Mouse (Mus musculus) thymus, postnatal 25 days (tissue): ENCODE measurements around the gene B4galt3.

Experiments
- DNase-seq: peaks from one replicate; pipeline ENCODE4 v3.0.0; 2022

B4galt3 gene

DNA sequence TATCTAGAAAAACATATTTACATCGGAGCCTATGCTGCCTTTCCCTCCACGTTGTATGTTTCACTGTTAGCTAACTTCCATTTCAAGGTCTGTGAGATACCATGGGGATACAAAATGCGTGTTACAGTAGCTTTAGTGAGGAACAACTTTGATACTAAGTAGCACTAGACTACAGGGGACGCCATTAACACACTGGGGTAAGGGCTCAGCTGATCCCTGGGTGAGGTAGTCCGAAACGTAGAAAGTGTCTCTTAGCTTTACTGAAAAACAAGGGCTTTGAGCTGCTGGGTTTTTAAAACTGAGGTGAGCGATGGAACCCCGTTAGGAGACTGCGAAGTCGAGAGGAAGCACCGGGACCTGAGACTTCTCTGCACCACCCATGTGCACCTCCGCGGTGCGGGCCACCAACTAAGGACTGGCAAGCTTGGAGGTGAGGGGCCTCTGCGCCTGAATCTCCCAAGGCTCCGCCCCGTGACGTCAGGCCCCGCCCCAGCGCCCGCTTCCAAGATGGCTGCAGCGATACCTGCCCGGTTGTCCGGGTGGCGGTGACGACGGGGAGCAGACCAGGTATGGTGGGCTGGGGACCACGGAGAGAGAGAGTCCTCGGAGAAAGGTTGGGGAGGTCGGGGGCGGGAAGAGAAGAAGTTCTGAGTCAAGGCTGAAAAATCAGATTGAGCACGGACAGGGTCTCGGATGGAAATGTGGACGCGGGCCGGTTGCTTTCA, at the start of gene B4galt3:
TSS of gene B4galt3 (plus strand) at position 481 of the 725 bp plus-strand sequence.
- DNase-seq = peak; percentile 99

DNA sequence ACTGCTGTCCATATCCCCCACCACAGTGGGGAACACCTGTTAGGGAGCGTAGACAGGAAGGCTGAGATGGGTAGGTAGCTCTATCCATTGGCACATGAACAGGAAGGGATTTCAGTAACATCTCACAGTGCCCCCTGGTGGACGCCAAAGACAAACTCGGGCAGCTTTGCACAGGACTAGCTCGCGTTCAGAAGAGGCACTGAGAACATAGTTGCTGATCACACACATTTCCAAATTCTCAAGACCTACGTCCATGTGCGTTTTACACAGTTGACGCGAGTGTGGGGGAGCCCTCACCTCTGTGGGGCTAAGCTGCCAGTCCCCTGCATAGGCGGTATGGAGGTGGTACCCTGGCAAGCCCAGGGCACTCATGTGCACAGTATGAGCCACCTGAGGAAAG, 49.3 kb upstream of the B4galt3 start:
- DNase-seq = peak; percentile 83

DNA sequence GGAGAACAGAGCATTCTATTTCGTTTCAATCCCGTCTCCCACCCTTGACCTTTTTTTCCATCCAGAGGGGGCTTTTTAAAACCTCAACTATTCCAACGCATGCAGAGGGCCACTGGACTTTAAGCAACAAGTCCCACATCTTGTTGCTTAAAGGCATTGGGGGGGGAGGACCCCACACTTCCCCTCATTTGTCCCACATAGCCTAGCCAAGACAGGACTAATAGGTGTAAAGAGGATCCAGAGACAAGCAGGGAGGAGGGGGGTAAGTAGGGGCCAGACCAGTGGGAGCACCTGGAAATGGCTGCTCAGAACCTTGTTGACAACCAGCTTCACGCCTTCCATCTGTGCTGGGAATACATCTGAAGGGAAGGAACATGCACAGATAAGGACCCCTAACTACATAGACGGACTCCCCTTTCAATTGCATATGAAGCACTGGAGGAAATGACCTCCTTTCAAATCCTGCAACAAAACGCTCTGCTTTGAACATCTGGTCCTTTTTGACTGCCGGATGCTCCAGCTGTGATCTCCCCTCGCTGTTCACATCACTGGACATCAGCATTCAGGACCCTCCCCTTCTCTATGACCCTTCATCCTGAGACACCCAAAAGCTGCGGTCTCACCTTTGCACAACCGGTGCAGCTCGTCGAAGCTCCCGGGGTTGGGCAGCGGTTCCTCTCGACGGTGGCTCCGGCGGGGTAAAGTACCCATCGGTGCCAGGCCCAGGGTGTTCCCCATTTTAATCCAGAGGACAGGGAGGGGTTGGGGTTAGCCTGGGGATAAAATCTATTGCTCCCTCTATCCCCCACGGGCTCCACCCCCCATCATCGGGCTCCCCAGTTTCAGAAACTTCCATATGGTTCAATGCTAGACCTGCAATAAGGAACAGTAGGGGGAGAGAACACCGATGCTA, 48.6 kb upstream of the B4galt3 start:
- DNase-seq = no peak

DNA sequence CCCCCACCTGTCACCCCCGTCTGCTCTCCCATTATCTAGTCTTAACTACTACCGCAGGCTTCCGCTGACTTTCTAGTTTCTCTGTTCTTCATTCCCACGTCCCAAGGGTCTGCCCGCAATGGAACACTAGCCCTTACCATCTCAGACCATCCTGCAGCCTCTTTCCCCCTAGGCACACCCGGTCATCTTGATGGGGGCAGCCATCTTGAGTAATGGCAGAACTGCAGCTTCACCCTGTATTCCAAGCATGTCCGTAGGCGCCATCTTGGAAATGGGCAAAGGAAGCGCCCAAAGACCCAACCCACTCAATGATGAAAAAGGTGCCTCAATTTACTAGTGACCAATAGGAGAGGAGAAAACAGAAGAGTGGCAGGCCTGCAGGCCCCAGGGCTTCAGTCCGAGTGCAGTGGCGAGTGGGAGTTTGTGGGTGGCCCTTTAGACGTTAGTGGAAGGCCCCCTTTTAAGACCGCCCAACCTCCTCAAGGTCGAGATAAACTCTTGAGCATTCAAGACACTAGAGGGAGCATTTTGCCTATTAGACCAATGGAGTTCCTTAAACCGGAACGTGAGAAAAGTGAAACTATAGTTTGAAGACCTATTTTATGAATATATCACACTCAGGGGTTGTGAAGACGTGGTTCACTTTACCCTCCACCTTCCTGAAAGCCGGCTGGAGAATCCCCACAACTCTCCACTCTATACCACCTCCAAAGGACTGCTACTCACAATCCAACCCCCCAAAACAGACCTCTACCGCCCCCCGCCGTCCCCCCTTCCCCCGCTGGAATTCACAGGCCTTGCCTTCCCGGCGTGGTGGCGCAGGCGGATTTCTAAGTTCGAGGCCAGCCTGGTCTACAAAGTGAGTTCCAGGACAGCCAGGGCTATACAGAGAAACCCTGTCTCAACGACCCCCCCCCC, 47.6 kb upstream of the B4galt3 start, which contains the start of gene Tomm40l:
TSS of gene Tomm40l (minus strand) at position 277 of the 918 bp plus-strand sequence.
- peak; percentile 90 for DNase-seq

DNA sequence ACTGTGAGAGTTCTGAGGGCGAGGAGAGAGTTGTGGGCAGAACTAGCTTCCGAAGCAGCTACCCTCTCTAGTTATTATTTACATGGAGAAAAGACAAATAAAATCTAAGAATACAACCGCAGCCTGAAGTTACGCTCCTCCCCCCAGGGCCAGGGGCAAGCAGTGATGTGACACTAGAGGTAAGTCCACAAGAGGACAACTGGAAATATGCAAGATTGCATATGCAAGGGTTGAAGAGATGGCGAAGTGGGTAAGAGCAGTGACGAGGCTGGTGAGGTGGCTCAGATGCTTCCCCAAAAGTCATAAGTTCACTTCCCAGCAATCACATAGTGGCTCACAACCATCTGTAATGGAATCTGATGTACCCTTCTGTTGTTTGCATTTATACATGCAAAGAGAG, 47.0 kb upstream of the B4galt3 start:
- peak; percentile 18 for DNase-seq

DNA sequence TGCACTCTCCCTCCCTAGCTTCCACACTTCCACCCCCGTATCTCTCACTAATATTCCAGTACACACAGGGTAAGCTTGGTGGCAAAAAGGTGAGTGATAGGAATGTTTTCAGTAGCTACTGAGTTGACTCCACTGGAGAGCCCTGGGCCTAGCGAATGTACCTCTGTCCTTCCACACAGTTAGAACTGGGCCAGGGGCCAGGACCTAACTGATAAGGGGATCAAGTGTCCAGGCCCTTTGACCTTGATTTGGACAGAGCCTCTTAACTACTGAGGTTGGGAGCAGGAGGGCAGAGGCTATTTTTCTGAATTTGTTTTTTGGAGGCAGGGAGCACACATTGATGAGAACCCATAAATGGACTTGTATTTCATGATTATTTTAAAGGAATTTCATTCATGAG, 46.3 kb upstream of the B4galt3 start:
- no peak for DNase-seq

DNA sequence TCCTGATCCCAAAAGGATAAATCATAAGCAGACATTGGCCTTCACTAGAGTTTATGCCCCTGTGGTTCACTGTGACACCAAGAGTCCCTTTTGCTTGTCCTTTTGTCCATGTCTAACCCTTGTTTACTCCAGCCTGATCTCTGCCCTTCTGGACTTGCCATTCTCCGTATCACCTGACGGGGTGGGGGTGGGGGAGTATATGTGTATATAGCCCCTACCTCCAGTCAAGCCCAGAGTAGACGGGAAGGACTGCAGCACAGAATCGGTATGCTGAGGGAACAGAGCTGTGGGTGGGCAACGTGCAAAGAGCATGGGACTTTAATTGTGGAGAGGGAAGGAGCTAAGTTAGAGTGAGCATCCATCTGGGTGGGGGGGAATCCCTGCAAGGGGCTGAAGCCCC, 45.3 kb upstream of the B4galt3 start, which contains the start of gene Apoa2:
TSS of gene Apoa2 (plus strand) at position 198 of the 400 bp plus-strand sequence.
- no peak for DNase-seq

DNA sequence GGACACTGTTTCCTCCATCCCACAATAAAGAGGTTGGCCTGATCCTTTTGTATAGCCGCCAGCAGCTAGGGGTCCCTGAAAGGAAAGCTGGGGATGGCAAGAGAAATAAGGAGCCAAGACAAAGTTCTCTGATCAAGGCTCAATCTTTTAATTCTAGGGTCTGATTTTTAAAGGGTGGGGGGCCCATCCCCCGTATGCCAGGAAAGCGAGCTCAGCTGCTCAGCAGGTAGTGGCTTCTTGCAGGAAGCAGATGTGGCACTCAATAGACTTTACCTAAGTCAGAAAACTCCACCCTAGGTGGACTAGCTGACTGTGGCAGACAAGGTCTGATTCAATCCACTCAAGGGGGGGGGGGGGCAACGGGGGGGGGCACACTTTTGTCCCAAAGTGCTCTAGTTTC, 43.3 kb upstream of the B4galt3 start:
- no peak for DNase-seq

DNA sequence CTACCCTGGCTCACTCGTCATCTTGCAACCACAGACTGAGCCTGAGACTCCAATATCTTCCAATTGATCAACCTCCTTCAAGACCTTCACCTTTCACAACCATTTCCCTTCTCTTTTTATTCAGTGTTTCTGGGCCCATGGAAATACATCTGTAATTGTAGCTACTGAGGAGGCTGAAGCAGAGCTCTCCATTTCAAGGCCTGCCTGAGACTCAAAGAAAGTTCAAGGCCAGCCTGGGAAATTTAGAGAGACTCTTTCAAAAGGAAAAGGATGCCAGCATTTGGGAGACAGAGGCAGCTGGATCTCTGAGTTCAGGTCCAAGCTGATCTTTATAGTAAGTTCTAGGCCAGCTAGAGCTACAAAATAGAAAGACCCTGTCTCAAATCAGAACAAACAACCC, 42.2 kb upstream of the B4galt3 start:
- DNase-seq = no peak

DNA sequence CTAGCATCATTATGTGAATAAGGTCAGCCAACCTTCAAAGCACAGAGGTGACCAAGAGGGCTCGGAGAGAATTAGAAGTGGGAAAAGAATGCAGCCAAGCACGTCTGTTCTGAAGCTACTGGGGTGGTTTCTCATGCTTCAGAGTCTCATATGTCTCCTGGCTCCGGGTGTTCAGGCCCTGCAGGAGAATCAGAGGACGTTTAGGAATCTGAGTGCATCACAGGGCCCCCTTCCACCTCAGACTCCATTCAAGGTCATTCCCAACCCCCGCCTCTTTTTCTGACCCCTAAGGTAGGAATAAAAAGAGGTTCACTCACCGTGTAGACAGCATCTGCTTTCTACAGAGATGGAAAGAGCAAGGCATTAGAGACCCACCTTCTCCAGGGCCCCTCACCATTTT, 40.4 kb upstream of the B4galt3 start:
- no peak for DNase-seq

DNA sequence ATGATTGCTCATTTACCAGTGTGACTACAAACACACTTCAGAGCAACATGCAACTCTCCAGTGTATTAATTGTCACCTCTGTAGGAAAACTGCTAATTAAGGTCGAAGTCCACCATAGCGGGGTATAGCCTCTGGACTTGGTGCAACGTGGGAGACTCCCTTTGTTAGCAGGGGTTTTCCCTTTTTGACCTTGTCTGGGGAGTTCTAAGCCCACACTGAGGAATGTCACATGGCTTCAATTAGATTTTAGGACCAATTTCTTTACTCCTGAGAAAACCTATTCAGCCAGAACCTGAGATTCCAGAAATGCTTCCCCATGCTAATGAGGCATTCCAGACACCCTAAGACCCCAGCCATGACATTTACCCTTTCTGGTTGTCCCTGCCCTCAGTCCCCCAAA, 39.9 kb upstream of the B4galt3 start:
- no peak for DNase-seq

DNA sequence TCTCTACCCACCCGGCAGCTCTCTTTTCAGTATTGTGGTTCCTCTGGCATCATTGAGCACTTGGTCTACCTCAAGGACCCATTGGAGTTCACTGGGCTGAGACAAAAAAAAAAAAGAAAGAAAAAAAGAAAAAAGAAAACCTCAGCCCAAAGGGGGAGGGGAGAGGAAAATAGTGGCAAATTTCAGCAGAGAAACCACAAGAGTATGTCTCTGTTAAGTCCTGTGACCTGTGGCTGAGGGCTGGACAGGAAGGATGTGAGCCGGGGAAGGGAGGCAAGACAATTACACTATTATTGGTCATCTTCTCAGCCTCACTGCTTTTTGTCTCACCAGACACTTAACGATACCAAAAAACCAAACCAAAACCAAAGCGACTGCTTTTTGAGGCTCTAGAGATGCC, 38.3 kb upstream of the B4galt3 start:
- no peak for DNase-seq

DNA sequence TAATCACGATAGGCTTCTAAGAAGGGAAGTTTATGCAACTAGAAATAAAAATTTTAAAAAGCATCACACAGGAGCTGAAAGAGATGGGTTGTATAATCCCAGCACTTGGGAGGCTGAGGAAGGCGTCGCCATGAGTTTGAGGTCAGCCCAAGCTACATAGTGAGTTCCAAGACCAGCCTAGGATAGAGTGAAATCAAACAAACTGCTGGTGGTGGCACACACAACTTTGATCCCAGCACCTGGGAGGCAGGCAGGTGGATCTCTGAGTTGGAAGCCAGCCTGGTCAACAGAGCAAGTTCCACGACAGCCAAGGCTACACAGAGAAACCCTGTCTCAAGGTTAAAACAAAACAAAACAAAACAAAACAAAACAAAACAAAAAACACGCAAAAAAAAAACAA, 37.8 kb upstream of the B4galt3 start:
- no peak for DNase-seq

DNA sequence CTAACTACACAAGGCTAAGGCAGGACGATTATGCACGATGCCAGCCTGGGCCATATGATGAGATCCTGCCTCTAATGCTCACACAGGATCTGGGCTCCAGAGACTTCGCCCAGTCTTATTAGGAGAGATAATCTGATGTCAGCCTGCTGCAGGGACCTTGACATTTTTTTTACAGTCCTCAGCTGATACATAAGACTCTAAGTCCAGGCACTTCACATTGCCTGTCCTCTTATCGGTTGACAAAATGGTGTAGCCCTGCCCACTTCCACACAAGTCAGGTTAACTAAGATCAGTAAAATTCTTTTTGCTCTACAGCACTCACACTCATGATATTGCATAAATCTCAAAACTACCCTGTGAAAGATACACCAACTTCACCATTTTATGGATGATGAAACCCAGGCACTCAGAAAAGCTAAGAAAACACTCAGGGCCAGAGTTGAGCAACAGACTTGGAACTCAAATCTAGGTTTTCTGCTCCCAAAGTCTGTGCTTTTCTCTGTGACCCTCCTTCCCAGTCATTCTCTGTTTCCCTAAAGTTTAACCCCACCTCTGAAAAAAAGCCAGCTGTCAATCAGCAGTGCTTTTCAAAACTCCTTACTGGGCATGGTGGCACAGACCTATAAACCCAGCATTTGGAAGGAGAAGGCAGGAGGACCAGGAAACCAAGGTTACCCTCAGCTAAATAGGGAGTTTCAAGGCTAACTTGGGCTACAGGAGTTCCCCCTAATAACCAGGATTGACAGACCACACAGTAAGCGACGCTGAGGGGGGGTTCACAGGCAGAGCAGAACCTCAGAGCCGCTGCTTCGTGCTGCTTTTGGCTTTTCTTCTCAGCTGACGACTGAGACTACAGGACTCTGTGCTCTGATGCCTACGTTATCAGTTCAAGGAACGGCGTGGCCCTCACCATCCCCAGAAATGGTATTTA, 37.1 kb upstream of the B4galt3 start:
- no peak for DNase-seq

DNA sequence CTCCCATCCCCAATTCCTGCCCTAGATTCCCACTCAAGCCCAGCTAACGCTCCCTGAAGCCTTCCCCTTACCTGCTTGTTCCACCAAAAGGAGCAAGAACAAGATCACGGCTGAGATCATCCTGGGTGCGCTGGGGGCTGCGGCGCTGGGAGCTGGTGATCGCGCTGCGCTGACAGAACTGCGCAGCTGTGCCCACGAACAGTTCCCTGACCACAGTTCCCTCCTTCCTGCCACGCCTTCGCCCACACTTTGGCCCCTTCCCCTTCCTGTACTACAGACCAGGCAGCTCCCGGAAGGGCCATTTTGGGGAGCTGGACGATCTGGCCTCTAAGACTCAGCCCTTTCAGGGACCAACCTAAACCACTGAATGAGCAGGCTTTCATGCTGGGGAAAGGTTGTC, 36.0 kb upstream of the B4galt3 start, which contains the start of gene Fcer1g:
TSS of gene Fcer1g (minus strand) at position 240 of the 400 bp plus-strand sequence.
- no peak for DNase-seq

DNA sequence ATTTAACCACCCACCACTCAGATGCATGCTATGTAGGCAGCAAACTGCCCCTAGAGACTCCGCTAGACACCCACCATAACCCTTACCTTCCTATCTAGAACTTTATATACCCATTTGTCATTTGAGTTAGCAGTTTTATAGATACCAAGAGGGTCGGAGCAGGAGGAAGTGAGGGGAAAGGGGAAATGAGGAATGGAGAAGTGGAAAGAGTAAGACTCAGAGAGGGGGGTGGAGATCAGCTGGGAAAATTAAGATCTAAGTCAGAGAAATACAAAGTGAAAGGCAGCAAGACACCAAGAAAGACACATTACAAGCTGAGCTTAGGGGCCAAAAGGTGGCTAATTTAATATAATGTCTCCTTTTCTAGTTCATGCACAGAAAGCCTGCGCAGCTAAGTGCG, 35.6 kb upstream of the B4galt3 start:
- no peak for DNase-seq

DNA sequence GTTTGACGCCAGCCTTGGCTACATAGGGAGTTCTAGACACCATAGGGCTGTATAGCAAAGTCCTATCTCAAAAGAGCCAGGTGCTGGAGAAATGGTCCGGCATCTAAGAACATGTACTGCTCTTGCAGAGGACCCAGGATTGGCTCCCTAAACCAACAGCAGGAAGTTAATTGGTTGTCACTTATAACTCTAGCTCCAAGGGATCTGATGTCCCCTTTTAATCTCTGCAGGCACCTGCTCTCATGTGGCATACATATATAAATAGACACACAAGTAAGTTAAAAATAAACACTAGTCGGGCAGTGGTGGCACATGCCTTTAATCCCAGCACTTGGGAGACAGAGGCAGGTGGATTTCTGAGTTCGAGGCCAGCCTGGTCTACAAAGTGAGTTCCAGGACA, 34.3 kb upstream of the B4galt3 start:
- no peak for DNase-seq

DNA sequence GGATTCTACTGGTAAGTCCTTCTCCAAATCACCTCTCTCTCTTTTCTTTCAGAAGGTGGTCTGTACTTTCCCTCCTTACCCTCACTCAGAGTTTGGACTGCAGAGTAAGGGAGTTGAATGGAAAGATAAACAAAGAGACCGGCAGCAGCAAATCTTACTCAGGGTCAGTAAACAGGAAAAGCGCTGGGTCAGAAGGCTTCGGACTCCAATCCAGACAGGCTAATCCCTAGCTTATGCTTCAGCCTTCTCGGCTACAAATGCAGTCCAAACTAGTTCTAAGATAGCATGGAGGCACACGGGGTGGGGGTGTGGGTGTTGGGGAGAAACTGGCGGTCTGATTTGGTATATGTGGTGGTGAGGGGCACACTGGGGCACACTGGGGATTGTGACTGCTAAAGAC, 32.7 kb upstream of the B4galt3 start:
- DNase-seq = no peak

DNA sequence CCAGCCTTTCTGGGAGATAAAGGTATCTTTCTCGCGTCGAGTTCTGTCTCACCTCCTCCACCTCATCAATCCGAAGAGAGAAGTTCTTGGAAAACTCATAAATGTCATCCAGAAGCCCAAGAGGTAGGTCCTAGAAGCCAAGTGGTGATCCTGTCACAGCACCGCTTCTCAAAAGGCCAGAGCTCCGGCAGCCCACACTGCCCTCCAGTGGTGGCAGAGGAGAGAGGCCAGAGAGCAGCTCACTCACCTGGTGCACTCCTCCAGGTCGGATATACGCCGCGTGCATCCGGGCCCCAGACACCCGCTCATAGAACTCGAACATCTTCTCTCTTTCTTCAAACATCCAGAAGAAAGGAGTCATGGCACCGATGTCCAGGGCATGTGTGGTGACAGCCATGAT, 31.7 kb upstream of the B4galt3 start:
- DNase-seq = peak; percentile 54

DNA sequence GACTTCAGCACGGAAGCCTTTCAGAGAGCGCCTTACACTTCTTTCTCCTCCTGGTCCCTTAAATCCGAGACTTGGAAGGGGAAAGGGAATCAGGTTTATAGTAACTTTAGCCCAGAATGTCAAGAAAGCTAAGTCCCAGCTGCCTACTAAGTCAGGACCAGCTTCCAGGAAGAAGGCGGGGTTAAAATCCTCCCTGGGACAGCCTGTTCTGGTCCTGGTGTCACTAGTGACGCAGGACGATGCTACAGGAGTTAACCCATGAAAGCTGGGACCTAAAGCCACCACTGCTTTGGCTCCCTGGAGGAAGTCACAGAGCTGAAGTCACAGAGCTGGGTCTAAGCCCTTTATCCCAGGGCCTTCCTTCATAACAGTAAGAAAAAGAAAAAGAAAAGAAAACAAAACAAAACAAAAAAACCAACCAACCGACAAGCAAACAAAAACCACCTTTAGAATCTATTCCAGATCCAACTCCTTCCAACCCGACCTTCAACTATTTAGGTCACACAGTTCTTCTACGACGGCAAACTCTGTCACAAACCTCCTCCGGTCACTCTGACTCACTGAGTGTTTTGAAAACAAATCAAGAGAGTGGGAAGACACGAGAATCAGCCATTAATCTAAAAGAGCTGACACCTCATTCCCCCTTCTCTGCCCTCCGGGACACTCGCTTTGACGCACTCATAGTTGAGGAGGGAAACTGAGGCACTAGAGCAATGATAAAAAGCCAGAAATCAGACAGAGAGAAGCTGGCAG, 30.0 kb upstream of the B4galt3 start:
- no peak for DNase-seq

DNA sequence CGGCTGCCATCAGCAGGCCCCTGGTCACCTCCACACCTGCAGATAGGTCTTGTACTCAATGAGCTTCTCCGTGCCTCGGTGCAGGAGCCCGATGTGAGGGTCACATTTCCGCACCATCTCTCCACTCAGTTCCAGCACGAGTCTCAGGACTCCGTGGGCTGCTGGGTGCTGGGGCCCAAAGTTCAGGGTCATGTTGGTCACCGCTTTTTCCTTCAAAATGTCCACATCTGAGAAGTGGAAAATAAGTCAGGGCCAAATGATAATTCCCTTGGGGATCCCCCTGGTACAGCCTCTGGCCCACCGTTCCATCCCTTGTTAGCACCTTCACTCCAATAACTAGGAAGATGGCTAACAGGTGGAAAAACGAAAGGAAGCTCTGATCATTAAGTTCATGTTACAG, 29.2 kb upstream of the B4galt3 start:
- no peak for DNase-seq
